Mouse (Mus musculus) midbrain, postnatal 0 days (tissue): ENCODE measurements at regions not wholly inside any gene's neighbourhood (a gene's known extent, or its start where the extent isn't known, plus 50 kb on each side); places are given as distances from the start of the nearest gene placed in this dataset.
A peak's percentile ranks its signal among the peaks of the same experiment; 100 is the strongest.

ENCODE experiments used
- ATAC-seq: fragments of 200-750 bp; cut with Nextera tagmentation; 2 replicates; pipeline ENCODE4 v1.8.0; 2017; ENCODE audit warnings: moderate number of reproducible peaks, mild to moderate bottlenecking, moderate TSS enrichment, moderate library complexity; ENCODE audit not compliant: low FRiP score
- DNase-seq: peaks from one replicate; pipeline ENCODE4 v3.0.0-alpha.2; 2015; ENCODE audit warnings: low spot score
- H3K27ac ChIP-seq: fragments of 300-500 bp; sonication (generic); 2 replicates; pipeline ENCODE4 v1.5.1; 2014; ENCODE audit warnings: low read depth, mild to moderate bottlenecking, low read length, mixed read lengths
- H3K27me3 ChIP-seq: fragments of 300-500 bp; sonication (generic); 2 replicates; pipeline ENCODE4 v1.6.1; 2014; ENCODE audit warnings: low read length, control low read depth, mixed read lengths; ENCODE audit not compliant: insufficient read depth
- H3K36me3 ChIP-seq: fragments of 300-500 bp; sonication (generic); 2 replicates; pipeline ENCODE4 v1.6.1; 2014; ENCODE audit warnings: low read length, control low read depth, mixed read lengths; ENCODE audit not compliant: insufficient read depth
- H3K4me1 ChIP-seq: fragments of 300-500 bp; sonication (generic); 2 replicates; pipeline ENCODE4 v1.6.1; 2014; ENCODE audit warnings: mild to moderate bottlenecking, control low read depth, antibody characterized with exemption, low read length, mixed read lengths; ENCODE audit not compliant: insufficient read depth
- H3K4me2 ChIP-seq: fragments of 300-500 bp; sonication (generic); 2 replicates; pipeline ENCODE4 v1.6.1; 2014; ENCODE audit warnings: low read depth, mild to moderate bottlenecking, low read length, mixed read lengths; ENCODE audit not compliant: poor library complexity, severe bottlenecking
- H3K4me3 ChIP-seq: fragments of 300-500 bp; sonication (generic); 2 replicates; pipeline ENCODE4 v1.5.1; 2014; ENCODE audit warnings: low read depth, mild to moderate bottlenecking, low read length, moderate library complexity
- H3K9ac ChIP-seq: fragments of 300-500 bp; sonication (generic); replicated peaks from 2 replicates; pipeline ENCODE4 v1.6.1; 2014; ENCODE audit warnings: mild to moderate bottlenecking, low read length, moderate library complexity, mixed read lengths; ENCODE audit not compliant: poor library complexity, severe bottlenecking
- H3K9me3 ChIP-seq: fragments of 300-500 bp; sonication (generic); 2 replicates; pipeline ENCODE4 v1.6.1; 2016; ENCODE audit warnings: low read length, control low read depth
- CTCF ChIP-seq: IDR thresholded peaks from 2 replicates; pipeline ENCODE4 v1.5.1; 2016; ENCODE audit warnings: antibody characterized with exemption, mild to moderate bottlenecking
- WGBS: fragments of 180-500 bp; shearing (Covaris S2); extraction: QIAGEN DNeasy Blood & Tissue Kit; methylation state at CpG from one replicate; pipeline ENCODE4 v1.1.7; 2014; 5-methylcytosine and 5-hydroxymethylcytosine counted together

DNA sequence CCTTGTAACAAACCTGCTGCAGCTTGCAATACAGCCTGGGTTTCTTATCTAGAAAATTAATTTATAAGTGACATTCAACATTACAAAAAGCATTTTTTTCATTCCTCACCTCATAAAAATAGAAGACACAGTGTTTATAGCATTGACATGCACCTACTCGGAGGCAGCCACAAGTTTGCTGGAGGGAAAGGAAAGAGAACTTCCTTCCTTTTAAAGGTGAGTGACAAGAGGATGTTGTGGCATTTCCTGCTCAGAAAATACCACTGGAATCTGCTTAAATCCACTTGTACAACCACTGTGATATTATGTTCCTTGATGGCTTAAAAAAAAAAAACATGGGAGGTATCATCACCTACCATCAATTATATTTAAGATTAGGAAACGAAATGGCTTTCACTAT, 1222.2 kb upstream of the Flrt2 start:
- H3K27me3 ChIP-seq: no peaks in the 10 kb centered on the region
- no peak for TF ChIP-seq CTCF

DNA sequence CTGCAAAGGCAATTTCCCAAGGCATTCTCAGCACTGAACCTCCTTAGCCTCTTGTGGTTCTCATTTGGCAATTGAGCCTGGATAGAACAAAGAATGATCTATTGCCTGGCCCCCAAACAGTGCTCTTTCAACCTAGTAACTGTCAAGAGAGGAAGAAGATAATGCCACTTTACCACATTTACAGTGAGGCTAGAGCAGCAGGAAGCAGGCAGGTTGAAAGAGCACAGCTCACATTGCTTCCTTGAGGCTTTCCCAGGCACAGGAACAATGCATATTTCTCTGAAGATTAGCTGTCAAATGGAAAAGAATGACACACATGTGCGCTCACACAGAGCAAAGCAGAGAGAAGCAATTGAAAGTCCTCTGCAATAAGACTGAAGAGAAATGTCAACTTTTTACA, 1221.0 kb upstream of the Flrt2 start:
- 0 out of 2 replicates have a peak overlapping the region, but pooled peaks have one; percentile 8 for H3K27ac ChIP-seq
- WGBS: 48% methylated on average over 1 of the region's 1 CpGs
- no peaks in the 10 kb centered on the region for H3K27me3 ChIP-seq
- no peaks in the 10 kb centered on the region for H3K4me1 ChIP-seq
- H3K36me3 ChIP-seq: no peaks in the 10 kb centered on the region
- peak; percentile 5 for DNase-seq
- H3K4me3 ChIP-seq: no peak overlapping the region
- no peak overlapping the region for H3K4me2 ChIP-seq
- no peak for TF ChIP-seq CTCF
- no peak for ATAC-seq
- no peak overlapping the region for H3K9ac ChIP-seq
- H3K9me3 ChIP-seq: no peaks in the 10 kb centered on the region

More for the DNA sequence above, 1222.2 kb upstream of the Flrt2 start:
- H3K4me2 ChIP-seq: no peak overlapping the region
- no peaks in the 10 kb centered on the region for H3K9me3 ChIP-seq
- DNase-seq: no peak
- ATAC-seq: no peak
- H3K4me3 ChIP-seq: no peak overlapping the region
- 81% methylated on average over 2 of the region's 2 CpGs for WGBS
- no peak overlapping the region for H3K27ac ChIP-seq
- no peak overlapping the region for H3K9ac ChIP-seq
- H3K4me1 ChIP-seq: no peaks in the 10 kb centered on the region
- H3K36me3 ChIP-seq: no peaks in the 10 kb centered on the region

DNA sequence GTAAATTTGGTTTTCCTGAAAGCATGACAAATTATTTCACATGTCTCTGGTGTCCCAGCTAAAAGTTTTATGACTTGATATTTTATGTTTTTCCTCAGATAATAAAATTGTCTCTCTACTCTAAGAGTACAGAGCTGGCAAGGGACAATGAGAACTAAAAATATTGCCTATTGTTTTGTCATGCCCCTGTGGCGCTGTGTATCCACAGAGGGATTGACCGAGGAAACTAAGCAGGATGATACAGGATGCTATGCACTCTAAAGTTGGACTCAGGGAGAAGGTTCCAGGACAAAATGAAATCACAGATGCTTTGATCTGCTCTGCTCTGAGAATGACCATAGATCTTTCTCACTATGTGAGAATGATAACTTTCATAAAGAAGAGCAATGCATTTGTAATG, 1203.3 kb upstream of the Flrt2 start:
- ATAC-seq (no peak), DNase-seq (no peak)
- H3K27me3 ChIP-seq: no peaks in the 10 kb centered on the region
- no peak for TF ChIP-seq CTCF
- no peak overlapping the region for H3K9ac ChIP-seq
- no peaks in the 10 kb centered on the region for H3K4me1 ChIP-seq
- 76% methylated on average over 2 of the region's 2 CpGs for WGBS
- H3K4me3 ChIP-seq: no peak overlapping the region
- no peaks in the 10 kb centered on the region for H3K36me3 ChIP-seq
- H3K9me3 ChIP-seq: no peaks in the 10 kb centered on the region
- no peak overlapping the region for H3K27ac ChIP-seq
- no peak overlapping the region for H3K4me2 ChIP-seq

GRCm38 (mm10) chr12:94508099-94508498, 1183.9 kb upstream of the Flrt2 start:
- Histone ChIP-seq H3K27ac (no peak overlapping the region), H3K9ac (no peak overlapping the region), H3K4me3 (no peak overlapping the region), H3K9me3 (no peaks in the 10 kb centered on the region), H3K4me2 (no peak overlapping the region), H3K36me3 (no peaks in the 10 kb centered on the region), H3K4me1 (no peaks in the 10 kb centered on the region), H3K27me3 (no peaks in the 10 kb centered on the region)
- DNase-seq (no peak), ATAC-seq (no peak)
- no peak for TF ChIP-seq CTCF
- 85% methylated on average over 7 of the region's 7 CpGs for WGBS

DNA sequence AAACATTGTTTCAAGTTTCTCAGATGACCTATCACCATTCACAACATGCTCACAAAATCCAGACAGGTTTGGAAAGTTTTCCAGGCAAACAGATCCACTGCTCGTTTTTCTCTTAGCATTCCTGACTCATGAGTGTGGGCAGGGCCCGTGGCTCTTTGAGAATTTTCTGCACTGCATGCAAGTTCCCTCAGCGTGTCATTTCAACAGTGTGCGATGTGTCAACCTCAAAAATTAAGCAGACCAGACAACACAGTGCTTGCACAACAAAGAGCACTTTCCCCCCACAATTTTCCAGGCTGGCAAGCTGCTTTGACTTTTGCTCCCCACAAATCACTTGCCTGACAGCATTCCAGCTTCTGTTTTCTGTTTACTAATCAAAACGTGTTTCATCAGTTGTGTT, 1182.2 kb upstream of the Flrt2 start:
- DNase-seq (peak; percentile 1), ATAC-seq (no peak)
- no peak overlapping the region for H3K4me3 ChIP-seq
- H3K27me3 ChIP-seq: no peaks in the 10 kb centered on the region
- no peaks in the 10 kb centered on the region for H3K9me3 ChIP-seq
- WGBS: 57% methylated on average over 5 of the region's 5 CpGs
- H3K9ac ChIP-seq: no peak overlapping the region
- H3K4me1 ChIP-seq: no peaks in the 10 kb centered on the region
- H3K4me2 ChIP-seq: no peak overlapping the region
- no peak overlapping the region for H3K27ac ChIP-seq
- no peak for TF ChIP-seq CTCF
- no peaks in the 10 kb centered on the region for H3K36me3 ChIP-seq

- no peak for TF ChIP-seq CTCF
- DNase-seq (no peak), ATAC-seq (no peak)
- H3K4me2 ChIP-seq: no peak overlapping the region
- H3K4me3 ChIP-seq: no peak overlapping the region
- no peak overlapping the region for H3K9ac ChIP-seq
- no peaks in the 10 kb centered on the region for H3K27me3 ChIP-seq
- H3K27ac ChIP-seq: no peak overlapping the region
- H3K4me1 ChIP-seq: no peaks in the 10 kb centered on the region
- 80% methylated on average over 7 of the region's 7 CpGs for WGBS
- no peaks in the 10 kb centered on the region for H3K36me3 ChIP-seq
- no peaks in the 10 kb centered on the region for H3K9me3 ChIP-seq
Observed at GRCm38 (mm10) chr12:94544706-94545105, 1147.3 kb upstream of the Flrt2 start.
